Mouse (Mus musculus) bone marrow, adult 2 months (tissue): ENCODE measurements around the gene Cpa2.

Source experiments
- CTCF ChIP-seq: fragments of 200-500 bp; IDR thresholded peaks from 2 replicates; pipeline ENCODE4 v1.5.1; 2011; ENCODE audit warnings: low read length, control low read depth; ENCODE audit not compliant: control insufficient read depth, insufficient read depth
- POLR2A ChIP-seq: fragments of 200-500 bp; IDR thresholded peaks from 2 replicates; pipeline ENCODE4 v1.6.1; 2011; ENCODE audit warnings: low read depth, mild to moderate bottlenecking, control low read depth, low read length, borderline replicate concordance; ENCODE audit not compliant: control insufficient read depth

- TF ChIP-seq CTCF (no peak), POLR2A (no peak)
These were observed 22.2 kb downstream of the Cpa2 start for GRCm38 (mm10) chr6:30563575-30563974.
